ENCODE assay signal across 14 mouse cellular contexts in genomic region chr1:167082506-167083100, GRCm38 (mm10).
DNase-seq lines count a peak whose midpoint lies in the region; ATAC-seq lines count a peak whose summit lies in the region.
"Had no signal": no experiment of that assay in that cellular context is flagged by ENCODE, and none has a peak within 500 bp of the region (broad histone marks: within the 10 kb centered on the region; RNA-seq: fewer than 3 reads in every experiment).

No protein-coding gene starts in this region.

- no peaks in the 10 kb centered on the region for H3K9me3 ChIP-seq in forebrain, embryonic 15.5 days
- H3K9me3 ChIP-seq in midbrain, embryonic 10.5 days (replicated peaks) = no peaks in the 10 kb centered on the region
- no peaks in the 10 kb centered on the region for H3K9me3 ChIP-seq in neural tube, embryonic 14.5 days (ENCODE audit: control insufficient read depth, low read length)
- H3K9me3 ChIP-seq: liver, embryonic 13.5 days had no signal

- peak overlapping the region; percentile 72 for H3K27ac ChIP-seq in forebrain, embryonic 15.5 days (replicated peaks)
- peak overlapping the region; percentile 65 for H3K27ac ChIP-seq in midbrain, embryonic 10.5 days (replicated peaks)
- H3K27ac ChIP-seq in neural tube, embryonic 14.5 days (ENCODE audit: low read depth, low read length) = peak overlapping the region; percentile 50; the same call in 1 of the 2 replicates
- H3K27ac ChIP-seq: heart, adult 2 months; liver, embryonic 13.5 days; macrophage had no signal

- peak; percentile 77 for ATAC-seq in forebrain, embryonic 15.5 days (replicated peaks)
- ATAC-seq in neural tube, embryonic 14.5 days (ENCODE audit: low read depth) = peak; percentile 69; the same call in 1 of the 2 replicates

- H3K9ac ChIP-seq in forebrain, embryonic 15.5 days (replicated peaks) = no peak overlapping the region
- H3K9ac ChIP-seq in neural tube, embryonic 14.5 days (replicated peaks; ENCODE audit: low read depth, low read length) = no peak overlapping the region
- H3K9ac ChIP-seq: liver, embryonic 13.5 days had no signal

- H3K4me1 ChIP-seq in forebrain, embryonic 15.5 days = peaks cover 27% of the 10 kb centered on the region
- H3K4me1 ChIP-seq in midbrain, embryonic 10.5 days = peaks cover 15% of the 10 kb centered on the region
- peaks cover 13% of the 10 kb centered on the region; the same call in 1 of the 2 replicates for H3K4me1 ChIP-seq in neural tube, embryonic 14.5 days (ENCODE audit: control insufficient read depth, insufficient read depth, low read length)
- H3K4me1 ChIP-seq: liver, embryonic 13.5 days had no signal

- no peaks in the 10 kb centered on the region for H3K27me3 ChIP-seq in forebrain, embryonic 15.5 days
- H3K27me3 ChIP-seq in midbrain, embryonic 10.5 days (ENCODE audit: low read depth, poor library complexity, severe bottlenecking) = no peaks in the 10 kb centered on the region
- no peaks in the 10 kb centered on the region for H3K27me3 ChIP-seq in neural tube, embryonic 14.5 days (ENCODE audit: control insufficient read depth, insufficient read depth, low read length)
- H3K27me3 ChIP-seq: liver, embryonic 13.5 days had no signal

- 8% methylated on average over 4 of the region's 4 CpGs for WGBS in forebrain, embryonic 15.5 days
- 32% methylated on average over 4 of the region's 4 CpGs for WGBS in midbrain, embryonic 10.5 days
- WGBS in neural tube, embryonic 14.5 days = 5% methylated on average over 4 of the region's 4 CpGs

- H3K4me2 ChIP-seq in forebrain, embryonic 15.5 days (replicated peaks) = no peak overlapping the region
- H3K4me2 ChIP-seq in neural tube, embryonic 14.5 days (ENCODE audit: low read depth, low read length) = no peak overlapping the region
- H3K4me2 ChIP-seq: liver, embryonic 13.5 days had no signal

- H3K36me3 ChIP-seq in forebrain, embryonic 15.5 days = no peaks in the 10 kb centered on the region
- 0 out of 2 replicates have a peak, but pooled peaks cover 3% of the 10 kb centered on the region for H3K36me3 ChIP-seq in midbrain, embryonic 10.5 days
- H3K36me3 ChIP-seq in neural tube, embryonic 14.5 days (ENCODE audit: control insufficient read depth, insufficient read depth, low read length) = no peaks in the 10 kb centered on the region
- H3K36me3 ChIP-seq: liver, embryonic 13.5 days had no signal

- no peak overlapping the region for H3K4me3 ChIP-seq in forebrain, embryonic 15.5 days
- H3K4me3 ChIP-seq in midbrain, embryonic 10.5 days = no peak overlapping the region
- no peak overlapping the region for H3K4me3 ChIP-seq in neural tube, embryonic 14.5 days (ENCODE audit: low read depth, low read length)
- H3K4me3 ChIP-seq: heart, adult 2 months; liver, embryonic 13.5 days had no signal

- DNase-seq in embryo, embryonic 9.5 days (ENCODE audit: extremely low spot score) = peak; percentile 32
- DNase-seq in midbrain, embryonic 10.5 days (ENCODE audit: low spot score) = peak; percentile 22
- DNase-seq in heart, adult 9 months (ENCODE audit: low spot score in 2 of 2) = no peak
- DNase-seq in kidney, postnatal 25 days = no peak
- no peak for DNase-seq in kidney, adult 18-20 months
- DNase-seq in left cerebral cortex, adult 11 months (ENCODE audit: low spot score) = no peak
- DNase-seq: adrenal gland, postnatal 25 days; heart, adult 2 months; heart, postnatal 36 days; kidney, postnatal 10 days; liver, embryonic 13.5 days had no signal

Comparison
In these comparisons a context has a peak if more than half of its experiments do, and no peak if none do; other contexts are left out.
1. DNase-seq: peak in embryo, embryonic 9.5 days (single experiment) and midbrain, embryonic 10.5 days (single experiment); none in heart, adult 9 months (0 of 2), kidney, postnatal 25 days (0 of 2), kidney, adult 18-20 months (single experiment) and left cerebral cortex, adult 11 months (single experiment).
2. Peak in every context shown above with its lines, with median percentiles within 50 percentile points of each other: H3K27ac ChIP-seq.